Mouse (Mus musculus) midbrain, embryonic 10.5 days (tissue): ENCODE data around the gene Arhgap19. TPM values are rescaled to one million over a fixed set of nuclear protein-coding genes. Genes with fewer than 3 reads are reported as not detected.

ENCODE experiments used
- DNase-seq: peaks from one replicate; pipeline ENCODE4 v3.0.0-alpha.2; 2017; ENCODE audit warnings: low spot score
- H3K27ac ChIP-seq: fragments of 300-500 bp; sonication (generic); replicated peaks from 2 replicates; pipeline ENCODE4 v1.5.1; 2016; ENCODE audit warnings: mild to moderate bottlenecking
- H3K27me3 ChIP-seq: fragments of 300-500 bp; sonication (generic); 2 replicates; pipeline ENCODE4 v1.6.1; 2016; ENCODE audit warnings: low read depth, mild to moderate bottlenecking; ENCODE audit not compliant: poor library complexity, severe bottlenecking
- H3K36me3 ChIP-seq: fragments of 300-500 bp; sonication (generic); 2 replicates; pipeline ENCODE4 v1.6.1; 2016; ENCODE audit warnings: mild to moderate bottlenecking, moderate library complexity
- H3K4me1 ChIP-seq: fragments of 300-500 bp; sonication (generic); 2 replicates; pipeline ENCODE4 v1.6.1; 2016
- H3K4me3 ChIP-seq: fragments of 300-500 bp; sonication (generic); 2 replicates; pipeline ENCODE4 v1.5.1; 2016; ENCODE audit warnings: mild to moderate bottlenecking, moderate library complexity
- H3K9me3 ChIP-seq: fragments of 300-500 bp; sonication (generic); replicated peaks from 2 replicates; pipeline ENCODE4 v1.6.1; 2016; ENCODE audit warnings: mild to moderate bottlenecking
- WGBS: fragments of 180-500 bp; shearing (Covaris S2); methylation state at CpG from one replicate; pipeline ENCODE4 v1.1.7; 2016; 5-methylcytosine and 5-hydroxymethylcytosine counted together
- polyA plus RNA-seq: library from polyadenylated mRNA; unstranded; fragments of >200 nt; fragmentation: Nextera tagmentation; extraction: Ambion mirVana; gene quantifications from 2 replicates; pipeline ENCODE4 v1.2.1, GENCODE M21; 2016

Arhgap19 gene
- polyA plus RNA-seq, 1 experiment from 2014 or later, result 38.1 TPM

- Histone ChIP-seq H3K27me3 (no peaks in the 10 kb centered on the region), H3K36me3 (no peaks in the 10 kb centered on the region), H3K4me3 (no peak overlapping the region), H3K9me3 (peaks cover 10% of the 10 kb centered on the region; the same call in 1 of the 2 replicates), H3K4me1 (peaks cover 3% of the 10 kb centered on the region; the same call in 1 of the 2 replicates), H3K27ac (no peak overlapping the region)
- 89% methylated on average over 8 of the region's 8 CpGs for WGBS
- DNase-seq, result no peak
Measured at GRCm38 (mm10) chr19:41808104-41808634, 6.3 kb upstream of the Arhgap19 start.

GRCm38 (mm10) chr19:41807497-41807896 lies 5.7 kb upstream of the Arhgap19 start:
- H3K36me3 ChIP-seq, result no peaks in the 10 kb centered on the region
- peaks cover 10% of the 10 kb centered on the region; the same call in 1 of the 2 replicates for H3K9me3 ChIP-seq
- peaks cover 7% of the 10 kb centered on the region for H3K4me1 ChIP-seq
- H3K27me3 ChIP-seq, result no peaks in the 10 kb centered on the region
- WGBS, result 90% methylated on average over 9 of the region's 9 CpGs
- H3K27ac ChIP-seq, result no peak overlapping the region
- H3K4me3 ChIP-seq, result no peak overlapping the region
- DNase-seq, result no peak

- Histone ChIP-seq H3K27ac (no peak overlapping the region), H3K36me3 (no peaks in the 10 kb centered on the region), H3K9me3 (peaks cover 10% of the 10 kb centered on the region; the same call in 1 of the 2 replicates), H3K27me3 (no peaks in the 10 kb centered on the region), H3K4me1 (peaks cover 16% of the 10 kb centered on the region), H3K4me3 (no peak overlapping the region)
- DNase-seq, result no peak
- WGBS, result 90% methylated on average over 4 of the region's 4 CpGs
Measured at GRCm38 (mm10) chr19:41805831-41806230, 4.0 kb upstream of the Arhgap19 start.

- WGBS, result 36% methylated on average over 7 of the region's 7 CpGs
- Histone ChIP-seq H3K27ac (no peak overlapping the region), H3K36me3 (no peaks in the 10 kb centered on the region), H3K4me3 (no peak overlapping the region), H3K4me1 (peaks cover 28% of the 10 kb centered on the region), H3K27me3 (no peaks in the 10 kb centered on the region), H3K9me3 (peaks cover 10% of the 10 kb centered on the region; the same call in 1 of the 2 replicates)
- no peak for DNase-seq
Measured at GRCm38 (mm10) chr19:41803322-41803721, 1.5 kb upstream of the Arhgap19 start.

GRCm38 (mm10) chr19:41800986-41801741 lies 683 bp downstream of the Arhgap19 start:
- H3K4me3 ChIP-seq, result peak overlapping the region; percentile 88
- H3K27me3 ChIP-seq, result no peaks in the 10 kb centered on the region
- H3K9me3 ChIP-seq, result peaks cover 6% of the 10 kb centered on the region; the same call in 1 of the 2 replicates
- WGBS, result 10% methylated on average over 26 of the region's 26 CpGs
- peaks cover 36% of the 10 kb centered on the region for H3K4me1 ChIP-seq
- no peak for DNase-seq
- peak overlapping the region; percentile 95 for H3K27ac ChIP-seq
- H3K36me3 ChIP-seq, result peaks cover 4% of the 10 kb centered on the region; the same call in 1 of the 2 replicates

GRCm38 (mm10) chr19:41800451-41800850 lies 1.4 kb downstream of the Arhgap19 start:
- peaks cover 43% of the 10 kb centered on the region for H3K4me1 ChIP-seq
- WGBS, result 48% methylated on average over 6 of the region's 6 CpGs
- DNase-seq, result no peak
- peaks cover 4% of the 10 kb centered on the region; the same call in 1 of the 2 replicates for H3K36me3 ChIP-seq
- H3K4me3 ChIP-seq, result peak overlapping the region; percentile 88
- H3K9me3 ChIP-seq, result no peaks in the 10 kb centered on the region; the same call in 1 of the 2 replicates
- H3K27ac ChIP-seq, result peak overlapping the region; percentile 95; the same call in 1 of the 2 replicates
- no peaks in the 10 kb centered on the region for H3K27me3 ChIP-seq

- Histone ChIP-seq H3K27ac (no peak overlapping the region), H3K27me3 (no peaks in the 10 kb centered on the region), H3K36me3 (peaks cover 4% of the 10 kb centered on the region; the same call in 1 of the 2 replicates), H3K9me3 (no peaks in the 10 kb centered on the region), H3K4me1 (peaks cover 55% of the 10 kb centered on the region), H3K4me3 (no peak overlapping the region)
- 87% methylated on average over 6 of the region's 6 CpGs for WGBS
- DNase-seq, result no peak
Measured at GRCm38 (mm10) chr19:41797536-41797935, 4.3 kb downstream of the Arhgap19 start.

GRCm38 (mm10) chr19:41796789-41797327 lies 5.0 kb downstream of the Arhgap19 start:
- Histone ChIP-seq H3K4me1 (peaks cover 50% of the 10 kb centered on the region), H3K9me3 (no peaks in the 10 kb centered on the region), H3K27me3 (no peaks in the 10 kb centered on the region), H3K27ac (no peak overlapping the region), H3K4me3 (no peak overlapping the region), H3K36me3 (peaks cover 5% of the 10 kb centered on the region; the same call in 1 of the 2 replicates)
- no peak for DNase-seq
- WGBS, result 90% methylated on average over 12 of the region's 12 CpGs

- 93% methylated on average over 3 of the region's 3 CpGs for WGBS
- Histone ChIP-seq H3K36me3 (peaks cover 11% of the 10 kb centered on the region), H3K27me3 (no peaks in the 10 kb centered on the region), H3K4me1 (peaks cover 50% of the 10 kb centered on the region), H3K27ac (no peak overlapping the region), H3K9me3 (no peaks in the 10 kb centered on the region), H3K4me3 (no peak overlapping the region)
- no peak for DNase-seq
Measured at GRCm38 (mm10) chr19:41796148-41796760, 5.6 kb downstream of the Arhgap19 start.

GRCm38 (mm10) chr19:41794901-41795300 lies 6.9 kb downstream of the Arhgap19 start:
- H3K36me3 ChIP-seq, result peaks cover 23% of the 10 kb centered on the region
- peak; percentile 28 for DNase-seq
- H3K4me3 ChIP-seq, result peak overlapping the region; percentile 24; the same call in 1 of the 2 replicates
- 65% methylated on average over 6 of the region's 6 CpGs for WGBS
- H3K9me3 ChIP-seq, result no peaks in the 10 kb centered on the region
- H3K4me1 ChIP-seq, result peaks cover 37% of the 10 kb centered on the region
- H3K27me3 ChIP-seq, result no peaks in the 10 kb centered on the region
- peak overlapping the region; percentile 83 for H3K27ac ChIP-seq

- H3K36me3 ChIP-seq, result peaks cover 32% of the 10 kb centered on the region
- DNase-seq, result no peak
- H3K4me1 ChIP-seq, result peaks cover 34% of the 10 kb centered on the region
- H3K27me3 ChIP-seq, result no peaks in the 10 kb centered on the region
- H3K27ac ChIP-seq, result peak overlapping the region; percentile 83
- H3K9me3 ChIP-seq, result no peaks in the 10 kb centered on the region
- H3K4me3 ChIP-seq, result no peak overlapping the region
Measured at GRCm38 (mm10) chr19:41794017-41794416, 7.8 kb downstream of the Arhgap19 start.

- Histone ChIP-seq H3K9me3 (no peaks in the 10 kb centered on the region), H3K27ac (no peak overlapping the region), H3K4me1 (peaks cover 34% of the 10 kb centered on the region), H3K27me3 (no peaks in the 10 kb centered on the region), H3K36me3 (peaks cover 38% of the 10 kb centered on the region), H3K4me3 (no peak overlapping the region)
- WGBS, result 88% methylated on average over 1 of the region's 1 CpGs
- DNase-seq, result no peak
Measured at GRCm38 (mm10) chr19:41792934-41793486, 8.8 kb downstream of the Arhgap19 start.
